Mouse (Mus musculus): ENCODE measurements around the gene ccdc198.

The ccdc198 gene

DNA sequence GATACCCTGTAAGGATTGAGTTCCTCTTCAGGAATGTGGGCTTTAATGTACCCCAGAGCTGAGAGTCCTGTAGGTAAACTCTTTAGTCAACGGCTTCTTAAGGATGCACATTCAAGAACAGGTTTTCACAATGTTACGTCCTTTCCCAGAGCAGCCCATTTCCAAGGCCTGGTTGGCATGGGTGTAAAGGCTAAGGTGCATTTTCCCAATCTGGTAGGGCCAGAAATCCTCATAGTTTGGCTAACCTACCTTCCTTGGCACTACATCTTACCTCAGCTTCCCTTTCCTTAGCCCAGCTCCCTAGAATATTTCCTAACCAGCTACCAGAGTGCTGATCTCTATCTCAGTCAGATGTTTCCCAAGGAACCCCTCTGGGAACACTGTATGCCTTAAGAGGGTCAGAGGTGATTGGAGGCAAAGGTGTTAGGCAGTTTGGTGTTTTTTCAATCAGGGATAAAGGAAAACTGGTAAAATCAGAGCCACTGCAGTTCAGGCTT, 48.2 kb downstream of the ccdc198 start:
- DNase-seq, result no peak

DNA sequence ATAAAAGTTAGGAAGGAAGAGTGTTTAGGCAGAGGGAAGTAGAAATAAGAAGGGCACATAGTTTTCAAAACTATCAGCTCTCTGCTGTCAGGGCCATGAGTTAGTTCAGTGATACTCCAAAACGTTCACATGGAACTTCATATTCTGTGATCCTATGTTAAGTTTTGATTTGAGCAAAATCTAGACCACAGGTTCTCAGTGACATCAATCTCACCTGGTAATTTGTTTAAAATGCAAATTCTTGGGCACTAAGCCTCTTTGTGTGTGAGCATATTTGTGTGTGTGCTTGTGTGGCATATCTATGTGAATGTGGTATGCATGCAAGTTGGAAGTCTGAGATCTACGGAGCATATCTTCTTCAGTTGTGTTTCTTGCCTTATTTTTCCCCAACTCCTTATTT, 59.0 kb downstream of the ccdc198 start:
- DNase-seq, result no peak

DNA sequence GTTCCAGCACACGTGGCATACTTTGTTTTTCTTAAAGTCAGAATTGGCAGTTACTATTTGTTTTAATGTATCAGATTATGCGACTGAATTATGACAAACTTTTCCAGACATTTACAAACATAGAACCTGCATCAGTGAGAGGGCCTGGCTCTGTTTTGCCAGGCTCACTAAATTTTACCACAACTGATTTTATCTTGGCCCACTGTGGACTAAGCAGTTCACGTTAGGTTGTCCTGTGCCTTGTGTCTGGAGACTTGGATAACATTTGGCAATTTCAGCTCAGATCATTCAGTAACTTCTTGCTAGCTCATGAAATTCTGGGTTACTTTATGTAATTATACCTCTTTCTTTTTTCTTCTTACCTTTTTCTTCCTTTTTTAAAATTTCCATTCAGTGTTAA, 65.5 kb downstream of the ccdc198 start:
- no peak for DNase-seq

DNA sequence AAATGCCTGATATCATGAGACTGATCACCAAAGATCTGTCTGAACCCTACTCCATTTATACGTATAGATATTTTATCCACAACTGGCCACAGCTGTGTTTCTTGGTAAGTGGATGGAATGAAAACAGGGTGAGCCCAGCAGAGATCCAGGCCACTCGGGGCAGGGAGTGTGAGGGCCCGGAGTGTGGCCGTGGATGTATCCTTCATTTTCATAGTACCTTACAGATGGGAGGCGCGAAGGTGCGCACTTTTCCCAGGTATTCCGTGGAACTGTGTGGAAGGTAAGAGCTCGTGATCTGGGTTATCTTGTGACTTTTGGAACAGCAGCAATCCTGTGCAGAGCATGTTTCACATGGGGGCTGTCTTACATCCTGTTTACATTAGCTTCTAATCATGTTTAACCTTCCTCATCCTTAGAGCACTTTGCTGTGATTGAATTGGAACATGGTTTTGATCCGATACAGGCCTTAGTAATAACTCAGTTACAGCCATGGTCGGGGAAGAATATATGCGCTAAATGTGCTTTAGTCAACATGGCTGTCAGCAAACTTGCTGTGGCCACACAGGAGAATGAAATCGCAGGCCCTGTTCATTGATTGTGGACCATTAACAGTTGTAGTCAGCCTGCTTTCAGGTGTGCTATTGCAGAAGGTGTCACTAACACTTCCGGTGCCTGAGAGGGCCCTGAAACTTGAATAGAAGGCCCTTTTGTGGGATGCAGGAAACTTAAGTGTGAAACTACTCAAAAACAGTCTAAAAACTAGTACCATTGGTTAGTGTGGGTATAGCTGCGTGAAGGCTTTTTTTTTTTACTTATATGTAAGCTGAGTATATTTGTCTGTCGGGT, 71.8 kb downstream of the ccdc198 start:
- peak in 1 of 2 experiments; percentile 18 for DNase-seq

DNA sequence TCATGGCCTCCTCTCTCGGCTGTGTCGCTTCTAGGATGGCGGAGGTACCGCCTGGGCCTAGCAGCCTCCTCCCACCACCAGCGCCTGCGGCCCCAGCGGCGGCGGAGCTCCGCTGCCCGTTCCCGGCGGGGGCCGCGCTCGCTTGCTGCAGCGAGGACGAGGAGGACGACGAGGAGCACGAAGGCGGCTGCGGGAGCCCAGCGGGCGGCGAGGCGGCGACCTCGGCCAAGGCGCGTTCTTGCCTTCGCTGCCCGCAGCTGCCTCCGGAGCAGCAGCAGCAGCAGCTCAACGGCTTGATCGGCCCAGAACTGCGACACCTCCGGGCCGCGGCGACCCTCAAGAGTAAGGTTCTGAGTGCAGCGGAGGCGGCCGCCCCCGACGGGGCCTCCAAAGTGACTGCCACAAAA, 72.7 kb downstream of the ccdc198 start:
- DNase-seq, result peak; percentile 68 to 83

DNA sequence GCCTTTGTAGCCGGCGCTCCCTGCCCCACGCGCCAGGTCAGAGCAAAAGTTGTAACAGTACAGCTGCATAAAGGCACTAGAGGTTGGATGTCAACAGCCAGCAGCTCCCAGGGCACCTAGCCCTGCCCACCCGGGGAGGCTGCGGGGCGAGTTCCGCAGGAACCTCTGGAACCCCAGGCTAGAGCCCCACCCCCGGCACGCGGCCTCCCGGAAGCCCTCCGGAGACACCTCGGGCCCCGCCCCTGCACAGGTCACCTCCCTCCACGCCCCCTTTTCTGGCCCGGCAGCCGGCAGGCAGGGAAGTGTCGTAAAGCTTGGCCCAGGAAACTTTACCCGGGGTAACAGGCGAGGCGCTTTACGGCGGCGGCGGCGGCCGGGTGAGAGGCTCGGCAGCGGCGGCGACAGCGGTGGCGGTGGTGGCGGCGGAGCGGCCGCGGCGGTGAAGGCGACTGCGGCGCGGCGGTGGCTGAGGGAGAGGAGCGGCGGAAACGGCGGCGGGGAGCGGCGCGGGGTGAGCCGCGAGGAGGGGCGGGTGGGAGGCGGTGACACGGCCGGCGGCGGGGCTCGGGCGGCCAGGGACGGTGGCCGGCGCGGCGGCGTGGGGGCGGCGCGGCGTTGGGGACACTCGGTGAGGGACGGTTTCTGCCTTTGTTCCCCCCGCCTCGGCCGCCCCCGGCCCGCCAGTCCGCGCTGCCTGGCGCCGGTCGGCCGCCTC, 73.2 kb downstream of the ccdc198 start, which contains the start of gene Naa30:
TSS of gene Naa30 (plus strand) at position 360 of the 715 bp plus-strand sequence.
- peak; percentile 96 to 97 for DNase-seq

DNA sequence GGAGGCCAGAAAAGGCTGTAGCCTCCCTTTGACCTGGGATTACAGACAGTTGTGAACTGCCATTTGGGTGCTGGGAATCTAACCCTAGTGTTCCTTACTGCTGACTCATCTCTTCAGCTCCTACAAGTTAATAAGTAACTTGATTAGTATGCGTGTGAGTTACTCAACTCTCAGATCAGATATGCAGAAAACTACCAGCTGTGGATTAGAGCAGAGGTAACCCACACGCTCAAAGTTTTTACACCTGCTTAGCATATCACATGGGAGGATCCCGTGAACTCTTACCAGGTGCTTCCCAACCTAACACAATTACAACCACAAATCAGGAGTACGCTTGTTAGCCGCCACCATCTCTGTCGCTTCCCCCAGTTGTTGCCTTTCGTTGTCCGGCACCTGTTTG, 74.0 kb downstream of the ccdc198 start:
- no peak for DNase-seq

Data from kidney, postnatal 4 days (tissue).